Mouse (Mus musculus) mature B cell (primary cell): ENCODE data around the gene Ncs1.

ENCODE experiments used
- in situ Hi-C: fragments of 300-500 bp; cut with MboI; formaldehyde crosslinking; loops from 2 replicates; pipeline ENCODE4 v1.14.3; 2019

Gene Ncs1

GRCm38 (mm10) chr2:31245491-31246141 lies at the start of gene Ncs1:
Ncs1 (plus strand) TSS chr2:31245823.
- in situ Hi-C loops, result no loop called here

GRCm38 (mm10) chr2:31198621-31199020 lies 47.0 kb upstream of the Ncs1 start:
- in situ Hi-C loops, result no loop called here

GRCm38 (mm10) chr2:31200051-31200450 lies 45.6 kb upstream of the Ncs1 start:
- in situ Hi-C loops, result no loop called here

DNA sequence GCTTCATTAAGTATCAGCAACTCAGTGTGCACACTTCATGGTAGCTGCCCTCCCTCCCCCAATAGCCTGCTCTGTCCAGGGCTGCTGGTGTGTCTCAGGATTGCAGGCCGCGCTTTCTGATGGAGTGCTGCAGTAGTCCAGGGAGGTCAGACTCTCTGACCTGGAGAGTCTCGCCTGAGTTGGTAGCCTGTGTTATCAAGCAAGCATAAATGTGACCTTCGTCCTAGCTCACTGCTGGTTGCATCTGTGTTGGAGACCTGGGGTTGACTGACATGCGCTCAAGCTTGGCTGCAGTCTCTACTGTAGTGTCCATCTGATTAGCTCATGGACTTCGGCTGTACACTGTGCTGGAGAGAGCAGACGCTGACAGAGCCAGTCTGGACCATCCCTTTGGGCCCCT lies 43.8 kb upstream of the Ncs1 start:
- in situ Hi-C loops, result no loop called here

- in situ Hi-C loops, result no loop called here
Measured at GRCm38 (mm10) chr2:31202357-31202756, 43.3 kb upstream of the Ncs1 start.

DNA sequence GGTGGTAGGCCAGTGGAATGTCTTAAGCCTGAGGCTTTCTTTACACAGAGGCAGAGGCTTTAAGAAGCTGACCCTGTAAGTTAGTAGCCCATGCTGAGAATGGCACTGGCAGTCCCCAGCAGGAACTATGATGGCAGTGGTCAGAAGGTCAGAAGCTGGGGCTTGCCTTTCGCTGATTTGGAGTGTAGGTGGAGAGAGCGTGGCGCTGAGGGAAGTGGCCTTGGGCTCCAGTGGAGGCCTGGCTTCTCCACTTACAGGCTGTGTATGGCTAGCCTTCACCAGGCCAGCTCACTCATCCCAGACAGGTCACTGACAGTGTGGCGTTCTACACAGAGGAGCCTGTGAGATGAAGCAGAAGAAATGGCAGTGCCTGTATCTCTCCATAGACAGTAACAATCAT lies 42.7 kb upstream of the Ncs1 start:
- in situ Hi-C loops, result no loop called here

DNA sequence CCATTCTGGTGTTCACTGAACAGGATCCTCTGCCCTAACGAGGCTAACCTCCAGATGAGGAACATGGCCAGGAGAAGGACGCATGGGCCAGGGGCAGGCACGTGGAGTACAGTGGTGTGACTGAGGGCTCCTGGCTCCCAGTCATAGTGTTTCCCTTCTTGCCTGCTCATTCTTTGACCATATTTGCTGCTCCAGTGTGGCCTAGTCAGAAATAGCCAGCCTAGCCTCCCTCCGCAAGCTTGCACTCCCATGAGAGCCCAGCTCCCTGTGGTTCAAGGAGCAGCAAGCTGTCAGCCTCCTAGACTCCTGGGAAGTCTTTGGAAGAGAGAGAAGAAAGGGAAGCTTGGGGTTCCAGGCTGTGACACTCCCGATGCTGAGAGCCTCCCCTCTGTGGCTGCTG lies 40.9 kb upstream of the Ncs1 start:
- in situ Hi-C loops, result no loop called here

DNA sequence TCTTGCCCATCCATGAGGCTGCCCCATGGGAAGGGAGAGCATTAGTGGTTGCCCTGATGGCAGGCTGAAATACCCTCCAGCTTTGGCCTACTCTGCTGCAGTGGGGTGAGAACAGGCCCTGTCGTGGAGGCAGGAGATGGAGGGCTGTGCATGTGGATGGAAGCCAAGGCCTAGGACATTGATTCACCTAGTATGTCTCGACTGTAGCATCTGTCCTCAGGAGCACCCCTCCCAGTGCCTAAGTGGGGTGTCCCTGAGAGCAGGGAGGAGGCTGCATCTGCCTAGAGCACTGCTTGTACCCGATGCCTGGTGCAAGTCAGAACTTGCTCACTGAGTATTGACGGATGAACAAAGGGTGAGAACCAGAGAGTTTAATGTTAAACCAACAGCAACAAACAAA lies 39.4 kb upstream of the Ncs1 start:
- in situ Hi-C loops, result no loop called here

DNA sequence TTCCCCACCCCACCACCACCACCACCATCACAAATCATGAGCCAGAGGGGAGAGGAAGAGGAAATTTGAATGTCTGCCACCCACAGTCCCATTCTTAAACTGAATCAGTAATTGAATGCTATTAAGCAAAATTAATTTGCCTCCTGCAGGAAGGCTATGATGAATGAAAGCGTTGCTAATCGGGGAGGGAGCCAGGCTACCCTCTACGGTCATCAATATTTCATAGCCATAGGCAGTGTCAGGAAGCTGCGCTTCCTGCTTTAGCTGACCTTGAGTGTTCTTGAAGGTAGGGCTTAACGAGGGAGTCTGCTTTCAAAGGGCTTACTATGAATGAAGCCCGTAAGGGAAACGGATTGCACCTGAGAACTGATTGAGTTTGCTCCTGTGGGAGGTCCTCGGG lies 38.7 kb upstream of the Ncs1 start:
- in situ Hi-C loops, result no loop called here

DNA sequence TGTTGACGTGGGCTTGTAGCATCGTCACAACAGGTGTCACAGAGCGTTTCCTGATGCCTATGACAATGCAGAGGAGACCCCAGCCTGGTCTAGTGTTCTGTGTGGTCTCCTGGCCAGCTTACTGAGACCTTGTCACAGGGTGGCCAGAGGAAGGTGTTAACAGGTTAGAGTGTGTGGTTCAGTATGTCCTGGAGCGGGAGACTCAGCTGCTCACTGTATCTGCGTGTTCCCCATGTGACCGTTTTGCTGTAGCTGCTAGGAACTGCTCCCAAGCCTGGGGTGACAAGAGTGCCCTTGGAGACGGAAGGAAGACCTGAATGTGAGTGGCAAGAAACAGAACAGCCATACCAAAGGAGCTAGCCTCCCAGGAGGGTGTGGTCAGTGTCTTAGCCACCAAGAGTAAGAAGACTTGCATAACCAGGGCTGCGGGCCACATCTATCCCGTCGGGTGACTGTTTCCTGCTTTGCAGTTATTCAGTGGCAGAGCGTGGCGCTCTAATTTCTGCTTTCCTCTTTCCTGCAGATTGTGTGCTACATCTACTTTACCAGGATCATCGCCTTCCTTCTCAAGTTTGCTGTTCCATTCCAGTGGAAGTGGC lies 37.0 kb upstream of the Ncs1 start:
- in situ Hi-C loops, result no loop called here

GRCm38 (mm10) chr2:31209525-31209924 lies 36.1 kb upstream of the Ncs1 start:
- in situ Hi-C loops, result no loop called here

- in situ Hi-C loops, result no loop called here
Measured at GRCm38 (mm10) chr2:31210144-31210847, 35.3 kb upstream of the Ncs1 start.

GRCm38 (mm10) chr2:31211204-31211603 lies 34.4 kb upstream of the Ncs1 start:
- in situ Hi-C loops, result no loop called here

DNA sequence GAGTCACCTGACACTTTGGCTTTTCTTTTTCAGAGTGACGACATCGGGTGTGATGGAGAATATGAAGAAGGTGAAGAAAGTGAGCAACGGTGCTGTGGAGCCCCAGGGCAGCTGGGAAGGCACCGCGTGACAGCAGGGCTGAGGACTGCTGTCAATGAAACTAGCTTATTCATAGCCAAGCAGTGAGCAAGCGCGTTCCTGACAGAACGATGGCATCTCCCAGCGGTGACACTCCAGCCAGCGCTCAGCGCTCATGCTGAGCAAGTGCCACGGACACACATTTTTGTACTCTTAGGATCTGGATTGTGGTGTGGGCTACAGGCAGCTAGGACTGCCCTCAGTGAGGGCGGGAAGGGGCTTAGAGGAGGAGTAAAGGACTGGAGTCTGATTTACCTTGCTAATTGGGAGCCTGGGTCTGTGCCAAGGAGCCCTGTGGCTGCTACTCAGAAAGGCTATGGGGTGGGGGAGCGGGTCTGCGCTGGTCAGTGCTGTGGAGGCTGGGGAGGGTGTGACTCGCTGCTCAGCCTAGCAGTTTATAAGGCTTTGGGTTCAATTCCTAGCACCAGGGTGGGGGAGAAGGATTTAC lies 31.3 kb upstream of the Ncs1 start:
- in situ Hi-C loops, result no loop called here

DNA sequence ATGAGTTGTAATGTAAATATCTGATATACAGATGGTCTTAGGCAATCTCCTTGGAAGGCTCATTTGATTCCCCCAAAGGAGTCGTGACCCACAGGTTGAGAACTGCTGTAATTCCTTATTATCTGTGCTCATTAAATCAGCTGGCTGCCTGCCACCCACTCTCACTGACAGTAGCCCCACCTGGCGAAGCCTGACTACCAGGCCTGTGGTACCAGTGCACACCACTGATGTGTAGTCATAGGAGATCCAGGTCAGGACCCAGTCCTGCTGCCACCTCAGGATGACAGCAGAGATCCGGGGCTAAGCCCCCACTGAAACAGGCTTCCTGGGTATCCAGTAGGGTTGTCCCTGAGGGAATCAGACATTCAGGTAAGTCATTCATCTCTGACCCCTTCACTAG lies 27.0 kb upstream of the Ncs1 start:
- in situ Hi-C loops, result no loop called here

DNA sequence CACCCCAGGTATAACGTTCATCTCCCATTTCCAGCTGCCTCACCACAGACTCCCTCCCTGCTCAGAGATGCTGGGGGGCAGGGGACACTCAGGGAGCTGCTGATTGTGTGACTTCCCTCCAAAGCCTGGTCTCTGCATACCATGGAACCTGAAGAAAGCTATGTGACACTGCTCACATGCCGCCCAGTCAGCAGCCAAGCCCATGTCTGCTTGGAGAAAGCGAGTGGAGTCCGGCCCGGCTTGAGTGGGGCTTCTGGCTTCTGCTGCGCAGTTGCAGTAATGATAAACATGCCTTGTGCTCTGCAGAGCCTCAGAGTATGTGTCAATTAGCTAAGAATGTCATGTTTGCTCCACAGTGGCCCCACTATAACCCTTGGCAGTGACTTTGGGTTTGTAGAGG lies 26.2 kb upstream of the Ncs1 start:
- in situ Hi-C loops, result no loop called here

GRCm38 (mm10) chr2:31220844-31221243 lies 24.8 kb upstream of the Ncs1 start:
- in situ Hi-C loops, result no loop called here

DNA sequence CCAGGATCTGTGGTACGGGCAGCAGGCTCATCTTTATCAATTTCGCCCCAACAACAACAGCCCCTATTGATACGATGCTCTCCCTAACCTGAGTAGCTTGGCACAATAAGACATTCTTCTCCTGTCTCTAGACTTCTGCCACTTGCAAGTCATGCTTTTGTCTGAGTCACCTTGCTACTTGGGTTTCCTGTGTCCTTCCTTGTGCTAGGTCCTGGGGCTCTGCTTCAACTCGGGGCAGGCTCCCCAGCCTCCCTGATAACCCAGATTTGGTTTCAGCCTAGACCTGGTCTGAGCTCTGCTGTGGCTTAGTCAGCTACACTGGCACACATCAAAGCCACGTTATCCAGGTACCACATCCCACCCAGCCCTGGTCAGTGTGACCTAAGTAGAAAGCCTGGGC lies 24.0 kb upstream of the Ncs1 start:
- in situ Hi-C loops, result no loop called here

GRCm38 (mm10) chr2:31228768-31229311 lies 16.8 kb upstream of the Ncs1 start:
- in situ Hi-C loops, result no loop called here

DNA sequence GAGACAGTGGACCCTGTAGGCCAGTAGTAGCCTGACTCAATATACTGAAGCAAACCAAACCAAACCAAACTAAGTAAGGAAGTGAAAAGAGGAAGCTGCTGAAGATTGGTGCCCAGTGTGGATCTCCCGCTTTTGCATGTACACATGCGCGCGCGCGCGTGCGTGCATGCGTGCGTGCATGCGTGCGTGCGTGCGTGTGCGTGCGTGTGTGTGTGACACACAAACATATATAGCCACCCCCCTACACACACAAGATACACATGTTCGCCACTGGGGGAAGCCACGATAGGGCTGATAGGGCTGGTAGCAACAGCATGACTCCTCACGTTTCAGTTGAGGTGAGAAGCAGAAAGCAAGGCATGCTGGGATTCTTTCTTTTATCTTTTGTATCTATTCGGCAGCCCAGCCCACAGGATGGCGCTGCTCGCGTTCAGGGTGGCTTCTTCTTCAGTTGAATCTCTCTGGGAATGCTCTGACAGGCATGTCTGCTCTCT lies 6.4 kb upstream of the Ncs1 start:
- in situ Hi-C loops, result no loop called here

DNA sequence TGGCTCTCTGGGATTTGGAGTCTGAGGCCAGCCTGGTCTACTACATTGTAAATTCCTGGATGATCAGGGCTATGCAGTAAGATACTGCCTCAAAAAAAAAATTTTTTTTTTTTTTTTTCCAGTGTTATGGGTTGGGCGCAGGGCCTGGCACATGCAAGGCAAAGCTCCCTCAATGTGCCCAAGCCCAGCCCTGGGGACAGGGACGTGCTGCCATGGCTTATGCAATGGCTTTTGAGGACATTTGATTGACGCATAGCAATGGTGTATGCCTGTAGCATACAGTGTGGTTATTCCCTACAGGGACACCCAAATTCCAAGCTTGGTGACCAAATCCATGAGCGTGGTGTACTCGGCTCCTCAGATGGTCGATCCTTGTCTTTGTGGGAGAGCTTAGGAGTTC lies 5.8 kb upstream of the Ncs1 start:
- in situ Hi-C loops, result no loop called here

DNA sequence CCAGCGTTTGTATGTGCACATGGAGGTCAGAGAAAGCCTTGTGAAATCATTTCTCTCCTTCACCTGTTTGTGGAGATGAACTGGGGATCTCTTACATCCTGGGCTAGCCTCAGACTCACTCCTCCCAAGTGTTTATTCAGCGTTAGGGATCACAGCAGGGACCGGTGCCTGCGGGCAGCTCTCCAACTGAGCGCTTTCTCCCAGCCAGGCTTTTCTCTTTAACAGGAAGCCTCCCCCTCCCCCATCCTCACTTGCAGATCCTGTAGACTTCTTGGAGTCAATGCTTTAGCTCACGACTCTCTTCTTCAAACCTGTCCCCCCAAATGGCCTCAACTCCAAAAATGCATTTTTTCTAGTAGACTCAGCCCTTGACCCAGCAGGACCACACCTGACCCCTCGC lies 4.0 kb upstream of the Ncs1 start:
- in situ Hi-C loops, result no loop called here

DNA sequence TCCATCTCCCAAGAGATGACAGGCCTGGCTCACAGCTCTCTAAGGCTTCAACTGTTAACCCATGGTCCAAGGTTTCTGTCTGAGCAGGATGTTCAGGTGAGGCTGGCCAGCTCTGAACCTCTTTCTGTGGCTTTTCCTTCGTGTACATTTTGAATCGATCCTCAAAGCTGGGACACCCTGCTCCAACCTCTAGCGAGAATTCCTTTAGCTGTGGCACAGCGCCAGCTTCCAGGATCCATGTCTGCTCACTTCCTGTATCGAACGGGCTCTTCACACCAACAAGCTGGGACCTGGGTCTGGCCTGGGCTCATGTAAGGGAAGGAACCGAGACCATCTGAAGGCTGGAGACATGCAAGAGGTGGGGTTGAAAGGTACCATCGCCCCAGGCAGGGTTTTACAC lies 1.4 kb upstream of the Ncs1 start:
- in situ Hi-C loops, result no loop called here
